Mouse (Mus musculus) liver, adult 2 months (tissue): ENCODE measurements around the gene Ngfr.

ENCODE experiments used
- CTCF ChIP-seq: fragments of 200-500 bp; IDR thresholded peaks from 2 replicates; pipeline ENCODE4 v1.5.1; 2011; ENCODE audit warnings: low read depth, low read length, control low read depth
- POLR2A ChIP-seq: fragments of 200-500 bp; IDR thresholded peaks from 2 replicates; pipeline ENCODE4 v1.6.1; 2011; ENCODE audit warnings: low read length, control low read depth; ENCODE audit not compliant: insufficient read depth; ENCODE audit errors: extremely low read depth

GRCm38 (mm10) chr11:95550301-95551021 lies 37.1 kb downstream of the Ngfr start:
- no peak for TF ChIP-seq POLR2A
- no peak for TF ChIP-seq CTCF
